Mouse (Mus musculus) erythroblast, embryonic 14.5 days (primary cell): Measurements from ENCODE around the gene Fam222a.

ENCODE experiments used
- GATA1 ChIP-seq: IDR thresholded peaks from 2 replicates; pipeline ENCODE4 v1.6.1; 2012; ENCODE audit warnings: low read length, inconsistent platforms, mixed read lengths
- TAL1 ChIP-seq: IDR thresholded peaks from 3 replicates; pipeline ENCODE4 v1.6.1; 2012; ENCODE audit warnings: low read length, inconsistent platforms, mixed read lengths

- TF ChIP-seq TAL1 (no peak), GATA1 (no peak)
Observed at GRCm38 (mm10) chr5:114620305-114620704, 52.5 kb downstream of the Fam222a start.
